Mouse (Mus musculus): ENCODE measurements around the gene Cdc26. TPM values are rescaled to one million over a fixed set of nuclear protein-coding genes. Genes with fewer than 3 reads are reported as not detected.
A peak's percentile ranks its signal among the peaks of the same experiment; 100 is the strongest.

Cdc26 gene
- 10 to 100 TPM in 25 of 26 experiments, 1 to 10 TPM in 1; 8.2 to 48.8 (median 29.2) TPM for total RNA-seq (2018; cell fraction: chromatin; rRNA removed)
- total RNA-seq (2018; cell fraction: cytosol; rRNA removed), result 10 to 100 TPM; 20.7 to 51.3 (median 40.0) TPM
- 10 to 100 TPM; 10.3 to 50.8 (median 29.1) TPM for total RNA-seq (2018; cell fraction: nucleus; rRNA removed)
- polyA plus RNA-seq (2018), result 50.7 to 54.2 TPM (median 53.2 TPM) in 3 replicates

- peaks cover 25% of the 10 kb centered on the region for H3K36me3 ChIP-seq (ENCODE audit: inconsistent target)
- under 1% methylated on average over 39 of the region's 39 CpGs for whole genome bisulfite sequencing (ENCODE audit: missing documents)
Measured at GRCm38 (mm10) chr4:62408601-62409282, at the start of gene Cdc26, which contains the start of gene Prpf4. Gene Cdc26, minus strand, starts transcription at chr4:62408642. Gene Prpf4, plus strand, starts transcription at chr4:62408797.

DNA sequence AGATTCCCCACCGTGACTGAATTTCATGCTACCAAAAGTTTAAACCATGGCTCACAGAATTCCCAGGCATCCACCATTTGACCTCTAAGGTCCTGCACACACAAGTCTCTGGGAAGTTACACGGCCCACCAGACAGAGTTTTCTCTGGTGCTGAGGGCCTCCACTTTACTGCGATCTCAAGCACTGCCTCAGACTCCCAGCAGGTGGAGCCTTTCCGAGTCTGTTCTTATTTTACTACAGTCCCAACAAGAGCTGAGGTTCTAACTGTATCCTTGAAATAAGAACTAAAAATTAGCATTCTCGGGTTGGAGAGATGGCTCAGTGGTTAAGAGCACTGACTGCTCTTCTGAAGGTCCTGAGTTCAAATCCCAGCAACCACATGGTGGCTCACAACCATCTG lies 46.6 kb upstream of the Cdc26 start:
- 45% methylated on average over 5 of the region's 5 CpGs for WGBS (ENCODE audit: missing documents)
- no peaks in the 10 kb centered on the region for H3K79me2 ChIP-seq (ENCODE audit: inconsistent target)
- H3K4me3 ChIP-seq (ENCODE audit: inconsistent target), result no peak overlapping the region
- H3K36me3 ChIP-seq (ENCODE audit: inconsistent target), result no peaks in the 10 kb centered on the region
- H3K27ac ChIP-seq, result no peak overlapping the region

More at GRCm38 (mm10) chr4:62408601-62409282, at the start of gene Cdc26, which contains the start of gene Prpf4:
- Histone ChIP-seq H3K79me2 (ENCODE audit: inconsistent target) (peaks cover 84% of the 10 kb centered on the region), H3K27ac (peak within 1 kb of the TSS; percentile 78), H3K4me3 (ENCODE audit: inconsistent target) (peak within 1 kb of the TSS; percentile 94)

DNA sequence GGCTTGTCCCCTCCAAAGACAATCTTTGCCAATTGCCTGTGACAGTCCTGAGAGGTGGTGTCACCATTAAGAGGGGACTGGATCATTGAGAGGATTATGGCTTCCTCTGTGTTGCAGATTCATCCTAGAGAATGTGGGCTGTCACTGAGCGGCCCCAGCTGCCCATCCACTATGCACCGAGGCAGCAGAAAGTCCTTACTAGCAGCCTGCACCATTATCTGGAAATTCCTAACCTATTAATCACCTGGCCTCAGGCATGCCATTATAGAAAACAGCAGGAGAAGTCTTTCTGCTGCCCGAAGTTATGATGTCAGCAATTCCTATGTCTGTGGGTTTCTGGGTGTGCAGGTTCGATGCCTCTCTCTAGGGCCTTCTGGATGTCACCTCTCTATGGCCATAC lies 32.5 kb upstream of the Cdc26 start:
- 93% methylated on average over 4 of the region's 4 CpGs for WGBS (ENCODE audit: missing documents)
- Histone ChIP-seq H3K36me3 (ENCODE audit: inconsistent target) (no peaks in the 10 kb centered on the region), H3K79me2 (ENCODE audit: inconsistent target) (no peaks in the 10 kb centered on the region), H3K27ac (no peak overlapping the region), H3K4me3 (ENCODE audit: inconsistent target) (no peak overlapping the region)

- Histone ChIP-seq H3K27ac (no peak overlapping the region), H3K36me3 (ENCODE audit: inconsistent target) (no peaks in the 10 kb centered on the region), H3K79me2 (ENCODE audit: inconsistent target) (no peaks in the 10 kb centered on the region), H3K4me3 (ENCODE audit: inconsistent target) (no peak overlapping the region)
- WGBS (ENCODE audit: missing documents), result 87% methylated on average over 3 of the region's 4 CpGs
Measured at GRCm38 (mm10) chr4:62440544-62440943, 32.1 kb upstream of the Cdc26 start.

GRCm38 (mm10) chr4:62439793-62440192 lies 31.4 kb upstream of the Cdc26 start:
- Histone ChIP-seq H3K36me3 (ENCODE audit: inconsistent target) (no peaks in the 10 kb centered on the region), H3K4me3 (ENCODE audit: inconsistent target) (no peak overlapping the region), H3K27ac (no peak overlapping the region), H3K79me2 (ENCODE audit: inconsistent target) (no peaks in the 10 kb centered on the region)
- 31% methylated on average over 4 of the region's 4 CpGs for WGBS (ENCODE audit: missing documents)

DNA sequence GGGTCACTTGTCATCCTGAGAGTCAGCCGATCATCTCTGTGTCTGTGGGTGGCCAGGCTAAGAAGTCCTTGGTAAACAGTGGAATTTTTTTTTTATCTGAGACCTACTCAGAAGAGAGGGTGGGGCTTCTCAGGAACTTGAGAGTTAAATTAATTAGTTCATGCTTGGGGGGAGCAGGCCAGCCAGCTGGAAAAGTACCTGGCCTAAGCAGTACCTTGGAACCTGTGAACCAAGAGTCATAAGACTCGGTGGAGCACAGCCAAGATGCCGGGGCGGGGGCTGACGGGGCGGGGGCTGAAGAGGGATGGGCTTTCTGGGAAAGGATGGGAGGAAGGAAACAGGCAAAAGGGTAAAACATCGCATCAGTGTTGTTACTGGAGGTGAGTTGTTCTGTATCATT lies 29.4 kb upstream of the Cdc26 start:
- Histone ChIP-seq H3K79me2 (ENCODE audit: inconsistent target) (no peaks in the 10 kb centered on the region), H3K27ac (no peak overlapping the region), H3K36me3 (ENCODE audit: inconsistent target) (no peaks in the 10 kb centered on the region), H3K4me3 (ENCODE audit: inconsistent target) (no peak overlapping the region)
- WGBS (ENCODE audit: missing documents), result 97% methylated on average over 7 of the region's 7 CpGs

DNA sequence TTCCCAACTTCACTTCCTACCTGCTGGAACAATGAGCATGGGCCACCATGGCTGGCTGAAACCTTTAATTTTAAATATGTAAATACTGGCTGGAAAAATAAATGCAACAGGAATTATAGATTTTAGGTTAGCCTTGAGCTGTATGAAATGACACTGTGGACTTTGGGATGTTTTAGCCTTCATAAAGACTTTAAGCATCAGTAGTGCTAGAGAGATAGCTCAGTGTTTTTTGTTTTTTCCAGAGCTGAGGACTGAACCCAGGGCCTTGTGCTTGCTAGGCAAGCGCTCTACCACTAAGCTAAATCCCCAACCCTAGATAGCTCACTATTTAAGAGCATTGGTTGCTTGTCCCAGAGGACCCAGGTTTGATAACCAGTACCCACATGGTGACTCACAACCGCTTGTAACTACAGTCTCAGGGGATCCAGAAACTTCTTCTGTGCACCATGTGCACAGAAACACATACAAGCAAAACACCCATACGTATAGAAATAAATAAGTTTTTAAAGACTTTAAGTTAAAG lies 28.9 kb upstream of the Cdc26 start:
- WGBS (ENCODE audit: missing documents), result 93% methylated on average over 3 of the region's 3 CpGs
- Histone ChIP-seq H3K79me2 (ENCODE audit: inconsistent target) (no peaks in the 10 kb centered on the region), H3K27ac (no peak overlapping the region), H3K4me3 (ENCODE audit: inconsistent target) (no peak overlapping the region), H3K36me3 (ENCODE audit: inconsistent target) (no peaks in the 10 kb centered on the region)

GRCm38 (mm10) chr4:62435081-62435480 lies 26.6 kb upstream of the Cdc26 start, which contains the start of gene Rnf183:
Gene Rnf183, minus strand, starts transcription at chr4:62435252.
- 90% methylated on average over 6 of the region's 6 CpGs for WGBS (ENCODE audit: missing documents)
- no peak within 1 kb of the TSS for H3K27ac ChIP-seq

DNA sequence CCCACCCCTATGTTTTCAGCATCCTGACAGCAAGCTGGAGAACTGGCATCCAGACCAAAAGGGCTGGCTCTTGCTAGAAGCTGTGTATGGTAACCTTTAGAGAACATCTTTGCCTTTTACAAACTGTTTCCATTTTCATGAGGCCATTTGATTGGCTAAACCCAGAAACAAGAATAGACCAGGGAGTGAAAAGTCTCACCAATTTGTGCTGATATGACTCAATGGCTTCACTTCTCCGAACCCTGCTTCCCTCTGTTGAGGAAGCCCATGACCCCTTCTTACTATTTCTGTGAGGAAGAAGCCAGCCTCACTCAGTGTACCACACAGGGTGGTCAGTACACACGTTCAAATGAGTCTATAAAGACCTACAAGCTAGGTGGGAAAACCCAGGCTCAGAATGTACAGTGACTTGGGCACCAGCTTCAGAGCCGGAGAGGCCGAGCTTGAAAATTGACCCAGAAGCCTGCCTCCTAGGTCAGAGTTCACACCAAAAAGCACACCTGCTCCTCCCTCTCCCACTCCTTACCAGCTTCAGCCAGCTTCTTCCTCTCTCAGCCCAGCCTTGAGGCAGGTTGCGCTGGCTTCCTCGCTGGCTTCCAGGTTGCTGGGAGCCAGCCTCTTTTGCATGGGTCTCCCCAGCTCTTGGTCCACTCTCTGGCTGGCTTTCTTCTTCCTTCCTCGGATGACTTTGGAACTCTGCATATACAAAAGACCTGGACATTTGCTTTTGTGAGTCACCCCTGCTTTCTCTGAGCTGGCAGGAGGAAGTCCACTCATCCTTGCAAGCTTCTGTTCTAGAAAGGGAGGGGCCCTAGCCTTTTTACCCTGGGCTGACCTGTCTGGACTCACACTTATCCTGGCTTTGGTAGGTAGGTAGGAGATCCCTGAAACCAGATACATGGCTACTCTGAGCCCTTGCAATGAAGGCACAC lies 25.8 kb upstream of the Cdc26 start:
- Histone ChIP-seq H3K27ac (no peak overlapping the region), H3K36me3 (ENCODE audit: inconsistent target) (no peaks in the 10 kb centered on the region), H3K4me3 (ENCODE audit: inconsistent target) (no peak overlapping the region), H3K79me2 (ENCODE audit: inconsistent target) (no peaks in the 10 kb centered on the region)
- WGBS (ENCODE audit: missing documents), result 69% methylated on average over 7 of the region's 7 CpGs

More at GRCm38 (mm10) chr4:62435081-62435480, 26.6 kb upstream of the Cdc26 start, which contains the start of gene Rnf183:
- H3K79me2 ChIP-seq (ENCODE audit: inconsistent target), result no peaks in the 10 kb centered on the region
- no peak within 1 kb of the TSS for H3K4me3 ChIP-seq (ENCODE audit: inconsistent target)
- H3K36me3 ChIP-seq (ENCODE audit: inconsistent target), result no peaks in the 10 kb centered on the region

DNA sequence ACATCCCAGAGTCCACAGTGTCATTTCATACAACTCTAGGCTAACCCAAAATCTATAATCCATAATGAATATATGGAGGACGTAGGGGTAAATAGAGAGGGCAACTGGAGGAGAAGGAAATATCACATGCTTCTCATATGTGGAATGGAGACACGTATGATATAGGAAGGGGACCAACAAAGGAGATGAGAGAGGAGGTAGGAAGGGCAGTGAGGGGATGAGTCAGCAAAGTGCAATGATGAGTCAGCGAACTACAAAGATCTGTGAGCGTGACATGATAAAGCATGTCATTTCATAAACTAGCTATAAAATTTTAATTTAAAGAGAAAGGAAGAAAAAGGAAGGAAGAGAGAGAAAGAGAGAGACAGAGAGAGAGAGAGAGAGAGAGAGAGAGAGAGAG lies 23.1 kb upstream of the Cdc26 start:
- Histone ChIP-seq H3K79me2 (ENCODE audit: inconsistent target) (no peaks in the 10 kb centered on the region), H3K4me3 (ENCODE audit: inconsistent target) (no peak overlapping the region), H3K36me3 (ENCODE audit: inconsistent target) (no peaks in the 10 kb centered on the region), H3K27ac (no peak overlapping the region)
- WGBS (ENCODE audit: missing documents), result 71% methylated on average over 4 of the region's 4 CpGs

- Histone ChIP-seq H3K36me3 (ENCODE audit: inconsistent target) (no peaks in the 10 kb centered on the region), H3K79me2 (ENCODE audit: inconsistent target) (no peaks in the 10 kb centered on the region), H3K27ac (no peak overlapping the region), H3K4me3 (ENCODE audit: inconsistent target) (no peak overlapping the region)
Measured at GRCm38 (mm10) chr4:62430678-62431077, 22.2 kb upstream of the Cdc26 start.

DNA sequence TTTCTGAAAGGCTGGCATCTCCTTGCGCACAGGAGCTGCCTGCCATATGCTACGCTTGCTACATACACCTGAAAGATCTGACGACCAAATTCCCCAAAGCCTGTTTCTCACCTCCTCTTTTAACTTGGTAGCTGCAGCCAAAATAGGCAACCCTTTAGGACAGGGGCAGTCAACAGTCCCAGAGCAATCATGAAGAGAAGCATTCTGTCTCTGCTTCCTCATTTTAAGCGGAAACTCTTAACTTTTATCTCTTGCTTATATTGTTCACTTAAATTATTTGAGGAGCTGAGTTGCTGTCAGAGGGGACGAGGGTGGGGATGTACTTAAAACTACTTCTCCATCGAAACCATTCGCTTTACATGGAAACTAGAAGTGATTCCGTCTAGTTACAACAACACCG lies 21.2 kb upstream of the Cdc26 start:
- no peak overlapping the region for H3K27ac ChIP-seq
- no peaks in the 10 kb centered on the region; the same call in 1 of the 2 replicates for H3K36me3 ChIP-seq (ENCODE audit: inconsistent target)
- H3K79me2 ChIP-seq (ENCODE audit: inconsistent target), result no peaks in the 10 kb centered on the region
- H3K4me3 ChIP-seq (ENCODE audit: inconsistent target), result no peak overlapping the region
- WGBS (ENCODE audit: missing documents), result 86% methylated on average over 9 of the region's 9 CpGs

- Histone ChIP-seq H3K79me2 (ENCODE audit: inconsistent target) (no peaks in the 10 kb centered on the region), H3K4me3 (ENCODE audit: inconsistent target) (no peak overlapping the region), H3K27ac (no peak overlapping the region), H3K36me3 (ENCODE audit: inconsistent target) (peaks cover 11% of the 10 kb centered on the region)
- WGBS (ENCODE audit: missing documents), result 80% methylated on average over 15 of the region's 17 CpGs
Measured at GRCm38 (mm10) chr4:62427978-62428758, 19.7 kb upstream of the Cdc26 start.

DNA sequence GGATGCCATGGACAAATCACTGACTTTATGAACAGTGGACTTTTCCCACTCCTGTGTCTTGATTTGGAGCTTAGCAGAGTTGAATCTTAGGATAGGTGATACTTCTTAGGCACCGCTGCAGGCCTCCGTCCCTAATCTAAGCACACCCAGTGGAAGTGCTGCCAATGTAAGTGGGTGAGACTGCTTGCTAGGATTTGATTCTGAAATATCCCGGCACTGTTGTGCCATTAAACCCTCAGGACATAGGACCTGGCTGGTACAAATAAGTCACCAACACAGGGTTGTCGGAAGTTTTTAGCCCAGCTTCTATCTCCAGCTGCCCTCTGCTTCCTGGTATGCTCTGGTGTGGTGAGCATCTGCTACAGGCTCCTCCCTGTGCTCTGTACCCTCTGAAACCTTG lies 17.4 kb upstream of the Cdc26 start:
- Histone ChIP-seq H3K36me3 (ENCODE audit: inconsistent target) (peaks cover 34% of the 10 kb centered on the region), H3K79me2 (ENCODE audit: inconsistent target) (no peaks in the 10 kb centered on the region), H3K4me3 (ENCODE audit: inconsistent target) (no peak overlapping the region), H3K27ac (no peak overlapping the region)
- WGBS (ENCODE audit: missing documents), result 100% methylated on average over 4 of the region's 4 CpGs
